Mouse (Mus musculus): ENCODE results near the gene Armc7.
"Not testable (repeated sequence)": the region's sequence is repeated elsewhere in the genome, so short reads cannot be mapped to it uniquely, and the experiment has no call there.

Armc7 gene

GRCm38 (mm10) chr11:115521080-115521479 is 45.6 kb downstream of the Armc7 start:
- DNase-seq (ENCODE audit: low read depth in 2 of 2, low spot score in 2 of 2): no peak

- no peak for DNase-seq (ENCODE audit: low read depth in 2 of 2, low spot score in 2 of 2)
Observed at GRCm38 (mm10) chr11:115522238-115522637, 46.8 kb downstream of the Armc7 start.

GRCm38 (mm10) chr11:115522703-115523102 is 47.2 kb downstream of the Armc7 start:
- DNase-seq (ENCODE audit: low read depth in 2 of 2, low spot score in 2 of 2): no peak

- not testable (repeated sequence) for DNase-seq (ENCODE audit: low read depth in 2 of 2, low spot score in 2 of 2)
Observed at GRCm38 (mm10) chr11:115526446-115526845, 51.0 kb downstream of the Armc7 start.

GRCm38 (mm10) chr11:115534759-115535371 is 59.4 kb downstream of the Armc7 start:
- no peak for DNase-seq (ENCODE audit: low read depth in 2 of 2, low spot score in 2 of 2)

GRCm38 (mm10) chr11:115535401-115536037 is 60.1 kb downstream of the Armc7 start:
- DNase-seq (ENCODE audit: low read depth in 2 of 2, low spot score in 2 of 2): peak; percentile 56 to 60

- peak; percentile 97 to 99 for DNase-seq (ENCODE audit: low read depth in 2 of 2, low spot score in 2 of 2)
Observed at GRCm38 (mm10) chr11:115536038-115536681, 60.7 kb downstream of the Armc7 start, which contains the start of gene Sumo2. Gene Sumo2, minus strand, starts transcription at chr11:115536276.

- peak; percentile 38 to 50 for DNase-seq (ENCODE audit: low read depth in 2 of 2, low spot score in 2 of 2)
Observed at GRCm38 (mm10) chr11:115536856-115537568, 61.5 kb downstream of the Armc7 start.

- peak in 1 of 2 experiments; percentile 9 for DNase-seq (ENCODE audit: low read depth in 2 of 2, low spot score in 2 of 2)
Observed at GRCm38 (mm10) chr11:115538045-115538444, 62.6 kb downstream of the Armc7 start.
